Mouse (Mus musculus) gastrocnemius, adult 18-20 months (tissue): ENCODE measurements around the gene Pde1b. TPM values are rescaled to one million over a fixed set of nuclear protein-coding genes. Genes with fewer than 3 reads are reported as not detected.

Experiments
- DNase-seq: peaks from one replicate; pipeline ENCODE4 v3.0.0; 2021; ENCODE audit warnings: low spot score
- long read RNA-seq, 2 experiments: library from polyadenylated mRNA; stranded (forward); transcript quantifications; one replicate each; pipeline ENCODE4 v2.0.0; 2021
- total RNA-seq, 2 experiments: library from RNA; stranded (reverse); gene quantifications; 2 replicates each; pipeline ENCODE4 v1.2.3; 2021

Gene Pde1b
- total RNA-seq = under 1 TPM; 0.30 to 0.81 TPM
- long read RNA-seq, experiment 1, partial matches to known transcripts = 0 of 1 reads
- long read RNA-seq, experiment 1, other reads (novel, unspliced or antisense) = 0 of 1 reads
- long read RNA-seq, experiment 2 = 0 reads

DNA sequence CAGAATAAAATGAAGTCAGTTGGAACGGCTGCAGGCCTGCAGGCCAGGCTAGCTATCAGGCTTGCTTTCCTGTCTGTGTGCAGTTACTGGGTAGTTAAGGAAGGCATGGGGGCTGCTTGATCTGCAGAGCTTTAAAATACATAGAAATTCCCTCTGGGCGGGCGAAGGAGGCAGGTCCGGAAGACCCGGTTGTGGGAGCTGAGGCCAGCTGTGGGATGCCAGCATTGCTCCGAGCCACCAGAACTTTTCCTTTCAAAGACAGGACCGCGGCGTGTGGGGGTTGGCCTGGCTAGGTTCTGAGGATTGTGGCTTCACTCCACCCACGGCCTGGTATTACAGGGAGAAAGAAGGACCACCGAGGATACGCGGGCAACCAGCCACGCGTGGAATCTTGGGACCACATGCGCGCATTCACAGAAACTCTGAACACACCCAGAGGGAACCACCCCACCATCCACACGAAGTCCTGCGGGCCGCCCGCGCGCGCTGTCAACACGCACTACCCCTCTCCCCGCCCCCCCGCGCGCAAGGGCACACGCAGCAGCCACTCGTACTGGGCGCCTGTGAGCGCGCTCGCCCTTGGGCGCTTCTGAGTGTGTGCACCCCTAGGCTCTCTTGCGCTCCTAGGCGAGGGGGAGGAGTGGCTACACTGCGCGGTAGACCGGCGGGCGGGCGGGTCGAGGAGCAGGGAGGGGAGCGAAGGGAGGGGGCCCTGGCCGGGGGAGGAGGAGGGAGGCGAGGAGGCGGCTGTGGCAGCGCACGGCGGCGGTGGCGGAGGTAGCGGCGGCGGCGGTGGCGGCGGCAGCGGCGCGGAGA is at the start of gene Pde1b:
Pde1b (plus strand) TSS at position 600 of the 816 bp plus-strand sequence.
- DNase-seq = peak; percentile 33

DNA sequence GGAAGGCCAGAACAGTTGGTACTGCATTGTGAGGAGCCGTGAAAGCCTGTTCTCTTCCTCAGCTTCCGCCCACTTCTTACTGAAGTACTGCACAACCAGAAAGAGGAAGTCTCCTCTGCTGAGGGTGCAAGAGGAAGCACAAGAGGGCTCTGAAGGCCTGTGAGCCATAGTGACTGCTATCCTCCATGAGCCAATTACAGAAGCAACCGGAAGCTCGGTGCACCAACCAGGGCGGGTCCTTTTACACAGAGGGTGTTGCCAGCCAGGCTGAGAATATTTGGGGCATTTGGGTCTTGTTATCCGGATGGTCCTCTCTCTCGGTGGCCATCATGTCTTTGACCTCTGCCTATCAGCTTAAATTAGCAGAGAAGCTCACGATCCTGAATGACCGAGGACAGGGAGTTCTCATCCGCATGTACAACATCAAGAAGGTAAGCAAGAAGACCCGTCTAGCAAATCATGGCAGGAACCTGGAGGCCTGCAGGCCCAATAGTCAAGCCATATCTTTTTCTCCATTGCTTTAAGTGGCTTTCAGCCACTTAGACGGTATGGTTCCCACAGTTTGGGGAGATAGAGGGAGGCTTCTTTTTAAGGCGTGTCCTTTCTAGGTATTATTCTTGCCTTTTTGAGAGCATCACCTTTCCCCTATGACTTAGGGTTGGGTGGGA is 49.1 kb upstream of the Pde1b start, which contains the start of gene Nckap1l:
Nckap1l (plus strand) TSS at position 244 of the 668 bp plus-strand sequence.
- peak; percentile 27 for DNase-seq

- DNase-seq = no peak
Measured at GRCm38 (mm10) chr15:103454449-103454848, 48.4 kb upstream of the Pde1b start.

- DNase-seq = peak; percentile 3
Measured at GRCm38 (mm10) chr15:103462539-103463261, 40.1 kb upstream of the Pde1b start.

DNA sequence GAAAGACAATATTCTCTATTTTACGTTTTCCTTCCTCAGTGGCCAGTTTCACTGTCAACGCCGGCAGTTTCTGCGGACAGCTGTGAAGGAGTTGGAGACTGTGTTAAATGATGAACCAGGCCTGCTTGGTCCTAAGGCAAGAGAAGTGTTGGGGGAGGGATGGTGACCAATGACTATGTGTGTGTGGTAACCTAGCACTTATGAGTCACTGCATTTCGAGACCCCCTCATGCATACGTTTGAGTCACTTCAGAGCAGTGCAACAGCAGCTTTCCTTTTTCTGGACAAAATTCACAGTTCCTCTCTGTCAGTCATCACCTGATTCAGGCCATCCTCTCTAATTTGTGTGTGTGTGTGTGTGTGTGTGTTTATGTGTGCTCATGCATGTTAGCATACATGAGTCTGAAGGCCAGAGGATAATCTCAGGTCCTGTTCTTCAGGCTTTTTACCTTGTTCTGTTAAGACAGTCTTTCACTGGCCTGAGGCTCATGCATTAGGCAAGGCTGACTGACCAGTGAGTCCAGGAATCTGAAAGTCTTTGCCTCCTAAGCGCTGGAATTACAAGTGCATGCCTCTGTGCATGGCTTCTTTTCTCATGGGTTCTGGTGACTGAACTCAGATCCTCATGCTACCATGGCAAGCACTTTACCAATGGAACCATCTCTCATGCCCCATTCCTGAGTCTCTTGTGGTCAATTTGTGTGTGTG is 31.2 kb upstream of the Pde1b start:
- no peak for DNase-seq

GRCm38 (mm10) chr15:103472265-103472664 is 30.6 kb upstream of the Pde1b start:
- no peak for DNase-seq

GRCm38 (mm10) chr15:103473182-103473581 is 29.7 kb upstream of the Pde1b start:
- DNase-seq = no peak

DNA sequence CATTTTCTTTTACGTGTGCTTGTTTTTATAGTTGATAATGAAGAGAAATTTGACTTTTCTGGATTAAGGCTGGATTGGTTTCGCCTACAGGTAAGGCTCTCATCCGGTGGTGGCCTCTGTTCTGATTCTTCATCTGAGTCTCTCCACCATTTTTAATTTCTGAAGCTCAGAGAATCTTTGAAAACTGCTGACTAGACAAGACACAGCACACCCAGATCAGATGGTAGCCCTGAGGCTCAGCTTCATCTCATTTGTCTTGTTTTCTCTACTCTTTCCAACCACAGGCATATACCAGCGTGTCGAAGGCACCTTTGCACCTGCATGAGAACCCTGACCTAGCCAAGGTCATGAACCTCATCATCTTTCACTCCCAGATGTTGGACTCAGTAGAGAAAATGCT is 29.1 kb upstream of the Pde1b start:
- no peak for DNase-seq

DNA sequence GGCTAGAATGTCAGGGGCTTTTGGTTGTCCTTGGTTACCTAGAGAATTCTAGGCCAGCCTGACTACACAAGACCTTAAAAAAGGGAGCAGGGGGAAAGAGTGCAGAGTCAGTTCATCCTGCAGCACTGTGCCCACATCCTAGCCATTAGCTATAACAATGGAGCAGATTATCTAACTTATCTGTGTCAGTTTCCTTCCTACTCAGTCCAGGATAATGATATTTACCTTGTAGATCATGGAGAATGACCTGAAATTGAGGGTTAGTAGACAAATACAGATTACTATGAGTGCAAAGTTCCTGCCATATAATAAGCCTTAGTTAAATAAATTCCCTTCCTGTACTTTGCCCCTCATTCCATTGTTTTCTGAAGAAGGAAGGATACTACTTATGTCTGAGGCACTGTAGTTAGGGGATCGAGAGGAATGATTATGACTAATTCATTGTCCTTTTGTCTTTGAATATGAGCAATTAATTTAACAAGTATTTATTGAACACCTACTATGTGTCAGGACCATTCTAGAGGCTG is 23.7 kb upstream of the Pde1b start:
- DNase-seq = no peak

GRCm38 (mm10) chr15:103480129-103480528 is 22.7 kb upstream of the Pde1b start:
- no peak for DNase-seq

GRCm38 (mm10) chr15:103482488-103482887 is 20.3 kb upstream of the Pde1b start:
- DNase-seq = no peak

- no peak for DNase-seq
Measured at GRCm38 (mm10) chr15:103484490-103484889, 18.3 kb upstream of the Pde1b start.

- no peak for DNase-seq
Measured at GRCm38 (mm10) chr15:103485106-103485505, 17.7 kb upstream of the Pde1b start.

GRCm38 (mm10) chr15:103486658-103487057 is 16.2 kb upstream of the Pde1b start:
- DNase-seq = no peak

DNA sequence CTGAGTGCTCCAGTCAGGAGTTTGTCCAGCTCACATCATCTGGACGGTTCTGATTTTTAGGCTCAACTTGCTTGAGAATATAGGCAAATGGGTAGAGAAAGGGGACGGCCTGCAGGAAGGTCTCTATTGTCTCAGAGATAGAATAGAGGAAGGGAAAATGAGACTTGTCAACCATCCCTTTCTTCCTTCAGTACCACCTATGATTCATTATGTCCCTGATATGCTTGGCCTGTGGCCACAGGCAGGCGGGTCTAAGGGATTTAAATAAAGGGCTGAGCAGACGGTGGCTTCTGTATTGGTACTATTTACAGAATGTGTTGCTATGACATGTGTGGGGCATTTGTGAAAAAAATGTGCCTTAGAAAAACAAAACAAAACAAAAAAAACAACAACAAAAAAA is 14.5 kb upstream of the Pde1b start:
- no peak for DNase-seq

- no peak for DNase-seq
Measured at GRCm38 (mm10) chr15:103496204-103497140, 6.4 kb upstream of the Pde1b start.

DNA sequence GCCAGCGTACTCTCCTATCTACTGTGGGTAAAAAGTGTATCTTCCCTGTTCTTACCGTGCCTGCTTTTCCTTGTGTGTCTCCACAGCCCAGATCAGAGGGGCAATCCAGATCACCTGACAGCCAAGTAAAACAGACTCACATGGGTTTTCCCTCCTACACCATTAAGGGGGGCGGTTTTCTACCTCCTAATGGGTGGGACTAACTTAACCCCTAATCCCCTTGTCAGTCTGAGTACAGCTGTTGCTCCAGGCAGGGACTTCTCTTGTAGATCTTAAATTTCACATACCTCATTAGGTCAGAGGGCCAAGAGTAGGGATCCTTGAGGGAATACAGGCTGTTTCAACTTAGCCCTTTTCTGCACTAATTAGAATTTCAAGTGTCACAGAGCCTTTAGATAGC is 4.7 kb upstream of the Pde1b start:
- DNase-seq = no peak

- DNase-seq = no peak
Measured at GRCm38 (mm10) chr15:103500723-103501122, 2.1 kb upstream of the Pde1b start.

DNA sequence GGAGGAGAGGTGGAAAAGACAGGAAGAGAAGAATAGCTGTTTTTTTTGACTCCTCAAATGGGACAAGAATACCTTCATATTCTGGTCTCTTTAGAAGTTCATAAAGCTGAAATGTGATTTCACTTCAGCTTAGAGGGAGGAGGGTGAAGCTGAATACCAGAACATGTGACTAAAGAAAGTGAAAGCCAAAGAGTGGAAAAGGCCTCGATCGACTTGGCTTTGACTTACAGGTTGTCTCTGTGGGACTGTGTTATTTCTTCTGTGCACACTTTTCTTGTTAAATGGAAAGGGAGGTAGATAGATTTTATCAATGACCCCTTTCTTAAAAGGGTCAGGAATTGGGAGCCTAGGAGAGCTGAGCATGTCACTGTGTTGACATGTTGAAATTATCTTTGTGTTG is 1.6 kb upstream of the Pde1b start:
- DNase-seq = no peak

DNA sequence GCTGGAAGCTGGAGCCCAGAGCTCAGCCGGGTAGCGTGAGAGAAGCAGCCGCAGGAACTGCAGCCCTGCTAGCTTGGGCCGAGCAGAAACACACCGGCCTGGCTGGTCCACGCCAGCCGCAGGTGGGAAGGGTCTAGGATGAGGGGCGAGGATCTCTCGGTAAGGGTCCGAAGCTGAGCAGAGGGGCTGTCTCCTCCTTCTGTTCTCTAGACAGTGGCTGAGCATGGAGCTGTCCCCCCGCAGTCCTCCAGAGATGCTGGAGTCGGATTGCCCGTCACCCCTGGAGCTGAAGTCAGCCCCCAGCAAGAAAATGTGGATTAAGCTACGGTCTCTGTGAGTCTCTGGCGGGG is 392 bp downstream of the Pde1b start:
- DNase-seq = no peak
